Mouse (Mus musculus) spleen, postnatal 36 days (tissue): ENCODE measurements around the gene Ptprd.

Source experiments
- DNase-seq, 2 experiments: peaks; one replicate each; pipeline ENCODE4 v3.0.0; 2022; ENCODE audit warnings: low spot score in 2 of 2, mixed read lengths in 1 of 2

The Ptprd gene

DNA sequence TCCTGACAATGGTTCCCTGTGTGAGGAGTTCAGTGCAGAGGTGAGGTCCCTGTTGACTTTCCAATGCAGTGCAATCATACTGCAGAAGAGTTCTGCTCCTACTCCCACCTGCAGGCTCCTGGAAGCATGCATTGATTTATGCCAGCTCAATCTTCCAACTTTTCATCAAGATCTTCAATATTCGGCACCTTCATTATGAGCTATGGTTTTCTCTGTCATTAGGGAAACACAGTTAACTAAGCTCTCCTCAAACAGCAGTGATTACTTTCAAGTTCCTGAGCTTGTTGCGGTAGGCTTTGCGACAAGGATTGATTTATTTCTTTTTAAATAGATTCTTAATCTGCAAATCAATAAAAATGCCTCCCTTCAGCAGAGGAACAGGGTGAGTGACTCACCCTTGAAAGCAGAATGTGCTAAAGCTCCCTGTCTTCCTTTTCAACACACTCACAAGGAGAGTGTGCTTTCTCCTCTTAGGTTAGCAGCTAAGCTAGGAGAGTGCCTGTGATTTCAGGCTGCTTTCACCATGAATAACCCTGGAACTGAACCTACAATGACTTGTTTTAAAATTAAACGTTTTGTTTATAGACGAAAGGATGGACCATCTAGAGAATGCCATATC is 1298.1 kb downstream of the Ptprd start:
- no peak for DNase-seq

DNA sequence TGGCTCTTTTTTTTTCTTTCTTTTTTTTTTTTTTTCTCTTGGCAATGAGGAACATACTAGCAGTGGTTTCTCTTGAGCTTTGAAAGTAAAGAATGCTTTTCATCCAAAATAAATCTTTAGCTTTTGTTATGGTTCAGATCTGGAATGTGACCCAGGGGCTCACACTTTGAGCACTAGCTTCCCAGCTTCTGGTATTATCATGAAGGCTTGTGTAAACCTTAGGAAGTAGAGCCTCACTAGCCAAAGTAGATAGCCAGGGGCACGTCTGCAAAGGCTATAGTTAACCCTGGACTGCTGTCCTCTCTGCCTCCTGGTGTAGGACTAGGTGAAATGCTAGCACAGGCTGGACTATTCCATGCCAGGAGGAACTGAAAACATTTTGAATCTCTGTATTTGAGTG is 1310.1 kb downstream of the Ptprd start:
- no peak for DNase-seq

DNA sequence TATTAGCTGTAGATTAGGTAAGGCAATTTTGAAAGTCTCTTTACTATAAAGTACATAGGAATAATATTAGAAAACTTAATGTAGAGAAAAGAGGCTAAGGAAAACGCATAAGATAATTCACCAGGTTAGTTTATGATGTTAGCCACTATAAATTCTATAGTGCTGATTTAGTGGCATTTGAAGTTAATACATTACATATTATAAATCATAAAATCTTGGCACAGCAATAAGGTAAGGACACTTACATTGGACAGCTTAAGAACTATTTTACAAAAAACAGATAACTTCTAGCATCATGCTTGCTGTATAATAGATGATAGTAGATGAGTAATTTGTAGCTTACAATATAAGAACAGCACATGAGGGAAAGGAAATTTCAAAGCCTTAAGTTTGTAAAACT is 1322.1 kb downstream of the Ptprd start:
- DNase-seq, result no peak

DNA sequence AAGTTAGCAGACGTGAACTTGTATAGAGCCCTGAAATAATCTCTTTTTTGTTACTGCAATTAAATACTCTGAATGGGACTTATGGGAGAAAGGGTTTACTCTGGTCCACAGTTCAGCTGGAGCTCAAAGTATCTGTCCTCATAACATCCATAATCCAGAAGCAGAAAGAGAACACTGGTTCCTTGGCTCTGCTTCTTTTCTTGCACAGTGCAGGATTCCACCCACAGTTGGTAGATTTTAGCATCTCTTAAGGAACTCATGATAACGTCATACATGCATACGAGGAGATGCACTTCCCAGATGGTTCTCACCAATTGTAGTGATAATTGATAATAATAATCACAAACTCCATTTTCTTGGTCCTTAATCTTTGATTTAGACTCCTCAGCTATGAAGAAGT is 1330.2 kb downstream of the Ptprd start:
- no peak for DNase-seq

DNA sequence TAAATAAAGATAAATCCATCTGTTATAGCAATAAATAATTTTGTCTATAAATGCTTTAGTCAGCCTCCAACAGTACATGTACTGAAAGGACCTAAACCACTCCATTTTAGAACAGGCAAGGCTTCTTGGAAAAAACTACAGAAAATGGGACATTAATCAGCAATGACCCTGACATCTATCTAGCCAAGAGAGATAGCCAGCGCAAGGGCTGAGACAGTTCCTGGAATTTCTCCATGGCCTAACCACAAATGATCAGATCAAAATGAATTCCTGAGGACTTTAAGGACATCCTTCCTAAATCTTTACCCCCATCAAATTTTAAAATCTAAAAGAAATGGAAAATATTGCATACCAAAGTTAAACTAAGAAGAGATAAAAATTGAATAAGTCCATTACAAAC is 1340.8 kb downstream of the Ptprd start:
- DNase-seq, result no peak

DNA sequence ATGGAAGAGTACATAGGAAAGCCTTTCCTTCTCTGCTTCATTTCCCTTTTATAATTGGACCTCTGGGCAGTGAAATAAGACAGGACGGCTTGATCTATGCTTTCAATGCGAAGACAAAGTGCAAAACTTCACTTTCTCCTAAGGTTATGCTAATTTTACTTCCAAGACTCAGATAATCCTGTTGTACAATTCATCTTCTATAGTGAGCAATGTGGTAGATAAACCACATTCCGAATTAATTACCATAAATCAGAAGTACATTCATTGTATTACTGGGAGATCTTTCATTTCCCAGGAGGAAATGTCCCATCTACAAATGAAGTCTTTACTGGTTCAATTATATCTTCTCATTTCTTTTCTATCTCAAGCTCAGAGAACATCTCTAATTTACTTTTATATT is 1346.2 kb downstream of the Ptprd start:
- no peak for DNase-seq

DNA sequence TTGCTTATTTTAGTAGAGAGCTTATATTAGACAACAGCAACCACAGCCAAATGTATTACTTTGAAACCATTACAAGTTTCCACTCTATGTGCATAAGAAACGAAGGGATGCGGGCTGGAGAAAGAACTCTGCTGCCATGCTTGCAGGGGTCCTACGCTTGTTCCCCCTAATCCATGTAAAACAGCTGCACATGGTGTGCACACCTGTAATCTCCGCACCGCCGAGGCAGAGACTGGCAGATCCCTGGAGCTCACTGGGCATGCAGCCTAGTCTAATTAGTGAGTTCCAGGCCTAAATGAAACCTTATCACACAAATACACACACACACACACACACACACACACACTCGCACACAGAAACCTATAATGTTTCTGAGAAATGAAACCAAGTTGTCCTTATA is 1365.5 kb downstream of the Ptprd start:
- no peak for DNase-seq

DNA sequence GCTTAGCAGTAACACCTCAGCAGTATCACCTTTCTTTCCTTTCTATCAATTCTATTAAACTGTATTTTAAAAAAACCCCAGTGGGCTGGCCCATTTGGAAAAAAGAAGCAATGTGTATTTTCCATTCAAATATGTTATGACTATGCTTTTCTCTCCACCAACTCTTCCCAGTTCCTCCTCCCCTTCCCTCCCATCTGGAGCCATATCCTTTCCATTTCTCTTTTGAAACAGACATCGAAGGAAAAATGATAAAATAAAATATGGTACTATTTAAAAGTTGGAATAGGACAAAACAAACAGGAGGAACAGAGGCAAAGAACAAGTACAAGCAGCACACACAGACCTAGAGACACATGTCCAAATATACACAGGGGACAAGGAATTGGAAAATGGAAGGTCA is 1372.7 kb downstream of the Ptprd start:
- no peak for DNase-seq

DNA sequence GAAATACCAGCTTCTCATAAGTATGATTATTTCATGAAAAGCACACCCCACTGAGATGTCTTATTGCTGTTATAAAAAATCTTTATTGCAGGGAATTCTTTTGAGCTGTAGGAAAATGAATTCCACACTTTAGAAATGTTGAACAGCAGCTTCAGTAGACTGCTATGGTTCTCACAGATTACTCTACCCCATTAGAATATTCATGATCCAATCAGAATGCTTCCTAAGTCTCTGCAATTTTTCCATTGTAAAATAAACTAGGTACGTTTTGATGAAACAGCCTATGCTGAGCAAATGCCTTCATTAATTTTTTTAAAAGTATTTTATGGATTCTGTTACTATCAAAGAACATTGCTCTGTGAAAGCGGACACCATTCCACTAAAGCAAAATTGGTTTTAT is 1399.6 kb downstream of the Ptprd start:
- no peak for DNase-seq

DNA sequence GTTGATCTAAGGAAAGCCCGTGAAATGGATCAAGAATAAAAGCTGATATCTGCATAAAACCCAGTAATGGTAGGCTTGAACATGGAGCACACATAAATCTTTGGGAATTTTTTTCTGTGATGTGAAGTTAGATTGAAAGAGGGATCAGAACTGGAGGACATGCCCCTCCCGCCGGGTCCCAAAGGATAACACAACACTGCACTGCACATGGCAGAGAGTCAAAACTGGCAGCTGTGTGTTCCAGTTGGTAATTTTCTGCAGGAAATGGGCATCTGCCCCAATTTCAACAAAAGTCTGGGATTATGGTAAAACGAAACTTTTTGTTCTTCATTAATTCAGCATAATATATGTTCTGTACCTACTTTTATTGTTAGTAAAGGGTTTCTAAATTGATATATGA is 1409.1 kb downstream of the Ptprd start:
- no peak for DNase-seq

DNA sequence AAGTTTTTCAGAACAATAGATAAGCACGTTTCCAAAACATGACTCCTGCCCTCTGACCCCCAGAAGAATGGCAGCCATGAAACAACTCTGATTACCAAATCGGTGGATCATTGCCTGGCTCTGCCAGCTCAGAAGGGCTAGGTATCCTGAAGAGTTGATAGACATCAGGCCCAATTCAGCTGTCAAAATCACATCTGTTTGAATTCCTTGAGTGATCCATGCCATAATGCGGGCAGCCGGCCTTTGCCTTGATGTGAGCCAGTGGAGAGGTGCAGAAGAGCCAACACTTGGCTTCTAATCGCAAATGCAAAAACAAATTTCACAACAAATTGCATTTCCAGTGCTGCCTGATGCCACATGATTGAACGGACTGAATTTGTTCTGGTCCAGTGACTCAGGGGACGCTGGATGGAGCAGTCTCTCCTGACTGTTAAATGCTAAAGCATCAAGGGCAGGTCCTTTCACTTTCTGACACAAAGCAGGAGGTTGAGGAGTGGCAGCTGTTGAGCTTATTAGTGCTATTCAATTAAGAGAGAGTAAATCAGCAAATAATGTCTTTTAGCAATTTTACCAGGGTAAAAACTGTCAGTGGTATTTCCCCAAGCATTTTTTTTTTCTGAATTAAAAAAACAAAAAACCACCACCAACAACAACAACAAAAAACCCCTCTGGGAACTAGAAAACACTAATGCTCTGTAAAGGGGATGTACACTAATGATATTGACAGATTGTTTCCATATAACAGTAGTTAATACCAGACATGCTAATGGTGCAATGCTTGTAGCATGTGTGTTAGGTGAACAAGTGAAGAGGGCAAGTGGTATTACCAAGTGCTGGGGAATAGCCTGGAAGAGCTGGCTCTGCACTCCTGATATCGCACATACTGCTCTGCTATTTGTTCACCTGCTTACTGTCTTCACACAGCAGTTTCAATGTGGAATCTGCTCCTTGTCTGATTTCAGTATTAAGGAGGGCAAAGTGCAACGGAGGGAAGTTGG is 1413.5 kb downstream of the Ptprd start:
- DNase-seq, result no peak

DNA sequence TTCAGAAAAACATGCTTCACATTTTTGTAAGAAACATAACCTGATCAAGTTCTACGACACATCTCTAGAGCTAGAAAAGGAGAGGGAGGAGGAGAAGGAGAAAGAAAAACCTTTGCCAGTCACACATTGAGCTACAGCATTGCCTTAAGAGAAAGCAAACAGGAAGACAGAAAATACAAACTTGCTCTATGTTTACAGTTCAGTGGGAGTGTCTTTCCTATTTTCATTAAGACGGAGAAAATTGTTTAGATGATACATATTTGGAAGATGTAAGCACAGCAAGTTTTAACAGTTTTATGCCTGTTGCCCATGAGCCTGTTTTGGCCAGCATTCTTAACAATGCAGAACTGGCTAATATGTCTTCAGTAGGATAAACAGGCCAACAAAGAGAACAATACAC is 1426.4 kb downstream of the Ptprd start:
- no peak for DNase-seq

DNA sequence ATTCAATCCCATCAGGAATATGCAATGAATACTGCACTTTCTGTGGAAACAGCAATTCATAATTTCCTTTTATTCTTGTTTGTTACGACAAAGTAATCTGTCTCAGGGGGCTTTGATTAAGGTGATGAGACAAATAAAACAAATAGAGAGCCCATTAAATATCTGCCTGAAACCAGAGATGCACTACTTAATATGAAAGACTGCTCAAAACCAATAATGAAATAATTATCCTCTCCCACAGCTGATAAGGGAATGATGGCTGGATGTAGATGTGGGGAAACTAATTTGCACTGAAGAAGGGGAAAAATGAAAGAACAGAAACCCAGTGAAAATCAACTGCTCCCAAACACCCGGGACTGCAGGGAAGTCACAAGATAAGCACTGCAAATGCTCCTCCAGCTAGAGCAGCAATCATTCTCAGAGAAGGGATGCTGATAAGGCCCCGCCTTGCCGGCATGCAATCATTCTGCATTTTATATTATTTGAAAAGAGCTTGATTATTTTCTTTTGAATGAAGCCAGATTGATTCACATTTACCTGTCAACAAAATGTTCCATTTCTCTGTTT is 1432.1 kb downstream of the Ptprd start:
- DNase-seq, result no peak

DNA sequence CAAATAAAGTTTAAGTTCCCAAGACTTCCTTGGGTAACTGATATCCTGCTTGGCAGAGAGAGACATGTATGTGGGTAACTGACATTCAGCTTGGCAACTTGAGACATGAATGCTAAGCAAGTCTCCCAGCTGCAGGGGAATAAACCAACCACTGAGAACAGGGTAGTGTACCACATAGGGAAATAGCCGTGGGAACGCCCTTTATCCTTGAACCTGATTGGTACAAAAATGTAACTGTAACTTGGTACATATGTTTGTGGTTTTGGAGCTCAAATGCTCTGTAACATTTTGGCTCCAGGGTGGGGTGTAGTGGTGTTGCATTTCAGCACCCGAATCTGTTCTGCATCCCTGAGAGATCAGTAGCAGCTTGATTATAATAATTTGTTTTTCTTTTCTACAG is 1444.8 kb downstream of the Ptprd start:
- no peak for DNase-seq

DNA sequence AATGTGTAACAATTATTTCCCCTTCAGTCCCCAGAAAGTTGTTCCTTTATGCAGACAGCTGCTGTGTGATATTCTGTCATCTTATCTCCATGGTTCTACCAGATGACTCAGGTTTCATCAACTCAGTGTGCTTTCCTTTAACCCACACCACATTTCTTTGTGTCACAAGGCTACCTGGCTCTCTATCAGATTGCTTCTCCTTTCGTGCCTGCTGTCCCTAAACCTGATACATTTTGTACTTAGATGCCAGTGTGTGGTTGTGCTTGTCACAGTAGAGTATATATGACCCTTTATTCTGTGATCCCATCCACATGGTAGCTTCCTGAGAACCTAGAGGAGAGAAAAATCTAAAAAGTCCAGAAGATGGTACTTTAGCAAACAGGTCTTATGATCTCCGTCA is 1445.3 kb downstream of the Ptprd start:
- DNase-seq, result no peak

DNA sequence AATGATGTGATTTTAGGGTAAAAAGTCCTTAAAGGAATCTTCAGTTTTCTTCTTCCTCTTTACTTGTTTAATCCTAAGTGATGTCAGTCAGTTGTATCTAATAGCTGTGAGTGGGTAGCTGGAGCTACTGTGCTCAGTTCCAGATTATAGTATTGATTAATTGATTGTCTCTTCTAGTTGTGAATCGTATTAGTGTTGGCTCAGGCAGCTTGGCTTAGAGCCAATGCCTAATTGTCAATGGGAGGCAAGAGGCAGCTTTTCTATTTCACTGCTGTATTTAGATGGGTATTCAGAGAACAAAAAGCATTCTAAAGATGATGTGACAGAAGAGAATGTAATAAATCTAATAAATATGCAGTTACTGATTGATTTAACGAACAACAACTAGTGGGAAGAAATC is 1461.1 kb downstream of the Ptprd start:
- DNase-seq, result no peak

DNA sequence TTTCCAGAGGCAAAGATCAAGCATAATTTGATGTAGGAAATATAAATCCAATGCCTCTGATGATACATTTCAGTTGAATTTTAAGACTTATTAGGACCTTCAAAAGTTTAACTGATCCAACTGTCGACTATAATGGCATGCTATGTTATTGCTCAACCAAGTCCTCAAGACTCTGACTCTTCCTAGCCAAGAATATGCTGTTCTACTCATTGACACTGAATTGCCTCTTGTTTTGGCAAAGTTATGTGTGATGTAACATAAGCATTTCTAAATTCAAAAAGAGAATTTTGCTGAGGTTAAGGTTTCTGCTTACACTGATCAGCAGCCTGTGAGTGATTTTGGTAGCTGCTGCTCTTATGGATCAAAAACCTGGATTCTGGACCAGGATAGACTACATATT is 1475.9 kb downstream of the Ptprd start:
- no peak for DNase-seq

DNA sequence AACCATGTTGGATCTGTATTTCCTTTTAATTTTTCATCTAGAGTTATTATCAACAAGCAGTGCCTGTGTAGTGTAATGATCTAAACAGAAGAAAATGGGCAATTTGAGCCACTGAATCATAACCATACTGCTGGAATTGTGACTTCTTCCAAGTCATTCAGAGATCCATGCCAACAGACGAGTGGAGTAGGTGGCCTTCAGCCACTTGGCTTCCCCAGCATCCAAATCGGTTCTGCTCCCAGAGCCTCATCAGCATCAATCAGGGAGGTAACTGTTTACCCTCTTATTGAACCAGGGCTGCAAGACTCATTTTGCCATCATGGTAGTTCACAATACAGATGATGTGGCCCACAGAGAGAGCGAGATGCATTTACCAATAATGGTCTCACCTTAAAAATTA is 1536.0 kb downstream of the Ptprd start:
- DNase-seq, result no peak

DNA sequence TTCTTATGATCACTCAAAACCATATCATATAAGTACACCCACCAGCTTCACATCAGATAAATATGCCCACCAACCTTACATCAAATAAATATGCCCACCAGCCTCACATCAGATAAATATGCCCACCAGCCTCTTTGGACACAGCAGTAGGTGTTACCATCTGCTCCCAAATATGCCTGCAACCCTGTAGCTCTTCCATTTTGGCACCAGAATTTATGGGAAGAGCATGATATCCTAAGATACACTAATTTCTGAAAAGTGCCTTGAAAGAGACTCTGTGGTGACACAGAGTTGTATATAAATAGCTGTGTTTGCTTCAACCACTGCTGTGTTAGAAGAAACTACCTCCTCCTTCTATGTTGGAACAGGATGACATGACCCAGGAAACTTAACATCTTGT is 1538.5 kb downstream of the Ptprd start:
- DNase-seq, result no peak

DNA sequence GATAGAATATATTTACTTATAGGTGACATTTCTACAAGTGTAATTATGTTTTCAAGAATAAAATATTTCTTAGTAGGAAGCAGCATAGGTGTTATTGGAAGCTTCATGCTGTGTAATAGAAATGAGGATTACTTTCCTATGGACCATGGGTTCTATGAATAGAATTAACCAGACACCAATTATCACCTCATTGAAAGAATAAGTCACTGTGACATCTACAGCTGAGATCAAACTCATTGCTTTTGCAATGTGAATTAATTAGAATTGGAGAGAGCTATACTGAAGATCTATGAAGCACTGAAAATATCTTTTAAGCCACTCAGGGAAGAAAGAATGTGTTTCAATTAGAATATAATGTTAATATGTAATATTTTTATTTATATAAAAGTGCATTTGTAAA is 1539.1 kb downstream of the Ptprd start:
- DNase-seq, result no peak

DNA sequence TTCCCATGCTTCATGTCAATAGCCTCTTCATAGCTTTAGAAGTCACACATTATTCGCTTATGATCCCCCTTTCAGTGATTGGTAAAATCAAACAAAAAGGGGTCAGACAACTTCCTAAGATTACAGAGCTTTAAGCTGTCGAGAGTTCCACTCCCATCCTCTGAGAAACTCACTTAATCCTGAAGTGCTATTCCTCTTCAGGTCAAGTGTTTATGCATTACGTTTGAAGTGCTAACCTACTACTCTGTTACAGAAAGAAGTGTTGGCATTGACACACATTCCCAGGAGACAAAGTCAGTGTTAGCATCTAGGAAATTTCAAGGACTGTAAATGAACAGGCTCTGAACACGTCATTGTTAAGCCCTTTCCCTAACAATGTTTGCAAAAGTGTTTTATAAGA is 1550.0 kb downstream of the Ptprd start:
- no peak for DNase-seq

DNA sequence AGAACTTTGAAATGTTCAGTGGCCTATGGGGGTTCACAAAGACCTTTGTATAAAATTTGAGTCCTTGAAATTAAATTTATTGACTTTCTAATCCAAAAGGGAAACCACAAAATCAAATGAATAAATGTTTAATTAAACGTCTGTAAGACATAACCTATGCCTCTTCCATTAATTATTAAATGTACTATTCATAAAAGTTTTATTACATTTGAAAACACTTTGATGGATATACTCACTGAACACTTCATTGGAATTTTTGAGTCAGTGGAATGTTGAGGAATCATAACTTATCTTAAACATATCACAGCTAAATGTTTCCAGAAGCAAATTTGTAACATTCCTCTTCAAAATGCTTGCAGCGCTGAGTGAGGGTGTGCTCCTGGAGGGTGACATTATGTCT is 1551.6 kb downstream of the Ptprd start:
- no peak for DNase-seq

DNA sequence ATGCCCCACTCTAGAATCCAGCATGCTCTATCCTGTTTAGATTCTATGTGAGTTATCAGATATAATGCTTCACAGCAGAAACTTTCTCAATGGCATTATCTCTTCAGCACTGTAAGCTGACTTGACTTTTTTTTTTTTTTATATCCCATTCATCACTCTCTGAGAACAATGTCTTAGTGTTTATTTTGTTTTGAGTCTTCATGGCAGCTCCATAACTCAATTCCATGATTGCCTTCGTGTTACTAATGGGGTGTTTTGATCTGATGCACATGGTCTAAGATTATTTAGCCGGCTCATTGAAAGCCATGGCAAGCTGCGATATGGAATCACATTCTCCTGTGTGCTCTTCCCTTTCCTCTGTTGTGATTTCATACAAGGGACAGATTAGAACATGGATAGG is 1555.0 kb downstream of the Ptprd start:
- DNase-seq, result no peak
